Mouse (Mus musculus): ENCODE measurements around the gene Prrc2a. TPM values are rescaled to one million over a fixed set of nuclear protein-coding genes. Genes with fewer than 3 reads are reported as not detected.

Prrc2a gene
- polyA plus RNA-seq, 1 experiment from 2014 or later: 300 TPM

GRCm38 (mm10) chr17:35155451-35155850 lies 9.2 kb downstream of the Prrc2a start:
- TF ChIP-seq CTCF (IDR thresholded peaks at IDR 0.05): no peak
- ATAC-seq (no peak), DNase-seq (ENCODE audit: low read depth, low spot score) (no peak)
- POLR2A ChIA-PET: interaction anchor here (0.8 to 1.8 kb wide), 2 partner anchors 9 to 12 kb away, joined by 3 to 6 read pairs; no protein-coding TSS in a partner anchor
- CTCF ChIA-PET: interaction anchor here (0.8 to 1.7 kb wide), 4 partner anchors 11 to 19 kb away, joined by 3 to 6 read pairs (median 3); no protein-coding TSS in a partner anchor
- H3K27me3 ChIP-seq: no peaks in the 10 kb centered on the region
- in situ Hi-C loops (cut with MboI; ENCODE audit: low pct_unique_long_range_greater_than_20kb): no loop called here

DNA sequence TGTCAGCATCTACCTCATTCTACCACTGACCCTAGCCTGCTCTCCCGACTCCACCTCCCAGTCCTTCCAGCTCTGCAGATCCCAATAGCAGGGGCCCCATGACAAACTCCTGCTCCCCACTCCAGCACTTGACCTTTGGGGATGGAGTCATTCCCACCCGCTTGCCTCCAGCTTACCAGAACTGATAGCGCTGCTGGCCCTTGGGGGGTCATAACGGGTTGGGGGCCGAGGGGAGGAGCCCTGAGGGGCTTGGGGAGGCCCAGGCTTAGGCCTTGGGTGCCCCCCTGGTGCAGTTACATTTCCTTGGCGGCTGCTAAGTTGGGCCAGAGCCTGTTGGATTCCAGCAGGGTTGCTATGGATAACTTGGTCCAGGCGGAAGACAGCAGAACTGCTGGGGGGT lies 10.1 kb downstream of the Prrc2a start:
- ChIA-PET CTCF (no interaction called here), POLR2A (interaction anchor here (1.3 to 1.8 kb wide), 2 partner anchors 9 kb away, joined by 4 to 6 read pairs; no protein-coding TSS in a partner anchor)
- TF ChIP-seq CTCF (IDR thresholded peaks at IDR 0.05): no peak
- ATAC-seq: no peak
- in situ Hi-C loops (cut with MboI; ENCODE audit: low pct_unique_long_range_greater_than_20kb): no loop called here
- H3K27me3 ChIP-seq: no peaks in the 10 kb centered on the region
- DNase-seq (ENCODE audit: low read depth, low spot score): no peak

GRCm38 (mm10) chr17:35153931-35154330 lies 10.8 kb downstream of the Prrc2a start:
- ATAC-seq (no peak), DNase-seq (ENCODE audit: low read depth, low spot score) (no peak)
- no peaks in the 10 kb centered on the region for H3K27me3 ChIP-seq
- in situ Hi-C loops (cut with MboI; ENCODE audit: low pct_unique_long_range_greater_than_20kb): no loop called here
- no peak for TF ChIP-seq CTCF (IDR thresholded peaks at IDR 0.05)
- POLR2A ChIA-PET: interaction anchor here (1.3 kb wide), 1 partner anchor 9 kb away, joined by 4 read pairs; no protein-coding TSS in a partner anchor
- CTCF ChIA-PET: no interaction called here

DNA sequence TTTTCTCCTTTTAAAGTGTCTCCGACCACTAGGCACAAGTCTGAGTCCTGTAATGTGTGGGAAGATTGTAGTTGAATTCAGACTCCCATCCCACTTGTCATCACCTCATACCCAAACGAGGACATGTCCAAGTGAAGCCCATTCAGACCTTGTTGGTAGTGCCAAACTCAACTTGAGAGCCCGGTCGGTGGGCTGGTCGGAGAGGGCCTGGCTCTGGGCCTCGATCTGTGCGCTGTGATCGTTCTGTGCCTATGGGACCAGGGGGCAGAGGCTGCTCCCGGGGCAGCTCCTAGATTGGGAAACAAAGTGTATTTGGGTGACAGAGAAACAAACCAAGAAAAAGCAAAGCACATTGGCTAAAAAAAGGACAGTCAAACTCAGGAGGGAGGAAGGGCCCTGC lies 11.6 kb downstream of the Prrc2a start:
- ATAC-seq (no peak), DNase-seq (ENCODE audit: low read depth, low spot score) (no peak)
- H3K27me3 ChIP-seq: no peaks in the 10 kb centered on the region
- ChIA-PET CTCF (interaction anchor here (1.2 kb wide), 1 partner anchor 9 kb away, joined by 4 read pairs; no protein-coding TSS in a partner anchor), POLR2A (interaction anchor here (1.2 kb wide), 1 partner anchor 10 kb away, joined by 5 read pairs; no protein-coding TSS in a partner anchor)
- no peak for TF ChIP-seq CTCF (IDR thresholded peaks at IDR 0.05)
- in situ Hi-C loops (cut with MboI; ENCODE audit: low pct_unique_long_range_greater_than_20kb): no loop called here

DNA sequence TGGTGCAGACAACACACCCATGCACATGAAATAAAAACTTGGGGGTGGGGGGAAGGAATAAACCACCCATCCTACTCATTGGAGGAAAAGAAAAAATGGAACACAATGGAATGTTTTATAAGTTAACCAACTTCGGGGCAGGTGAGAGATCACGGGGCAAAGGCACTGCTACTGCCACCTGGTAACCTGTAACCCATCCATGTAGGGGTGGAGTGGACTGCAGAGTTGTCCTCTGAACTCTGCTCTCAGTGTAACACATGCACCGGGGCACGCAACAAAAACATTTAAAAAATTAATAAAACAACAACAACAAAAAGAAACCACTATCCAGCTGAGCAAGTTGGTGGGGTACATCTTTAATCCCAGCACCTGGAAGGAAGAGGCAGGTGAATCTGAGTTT lies 12.6 kb downstream of the Prrc2a start:
- CTCF ChIA-PET: interaction anchor here (1.2 kb wide), 1 partner anchor 10 kb away, joined by 4 read pairs; no protein-coding TSS in a partner anchor
- ATAC-seq (no peak), DNase-seq (ENCODE audit: low read depth, low spot score) (no peak)
- in situ Hi-C loops (cut with MboI; ENCODE audit: low pct_unique_long_range_greater_than_20kb): no loop called here
- POLR2A ChIA-PET: interaction anchor here (1.2 kb wide), 1 partner anchor 11 kb away, joined by 5 read pairs; no protein-coding TSS in a partner anchor
- TF ChIP-seq CTCF (IDR thresholded peaks at IDR 0.05): no peak
- H3K27me3 ChIP-seq: no peaks in the 10 kb centered on the region

- POLR2A ChIA-PET: interaction anchor here (0.7 to 3.7 kb wide), 6 partner anchors 9 to 216 kb away, joined by 5 to 17 read pairs (median 7); partner anchors contain the start of gene Prrc2a
- TF ChIP-seq CTCF (IDR thresholded peaks at IDR 0.05): no peak
- CTCF ChIA-PET: interaction anchor here (1.1 kb wide), 1 partner anchor 18 kb away, joined by 3 read pairs; no protein-coding TSS in a partner anchor
- no peak for DNase-seq (ENCODE audit: low read depth, low spot score)
- H3K27me3 ChIP-seq: no peaks in the 10 kb centered on the region
- no peak for ATAC-seq
- in situ Hi-C loops (cut with MboI; ENCODE audit: low pct_unique_long_range_greater_than_20kb): loop anchor here (25.0 kb wide), 1 partner anchor 511 kb away; the partner anchor contains the start of genes Atf6b, Fkbpl, Ppt2 and Prrt1
These were observed 16.6 kb downstream of the Prrc2a start for GRCm38 (mm10) chr17:35147922-35148639.

- ChIA-PET POLR2A (interaction anchor here (0.7 to 3.7 kb wide), 6 partner anchors 10 to 215 kb away, joined by 5 to 17 read pairs (median 7); partner anchors contain the start of gene Prrc2a), CTCF (interaction anchor here (0.7 to 1.1 kb wide), 2 partner anchors 12 to 18 kb away, joined by 3 read pairs; no protein-coding TSS in a partner anchor)
- no peak for ATAC-seq
- no peak for DNase-seq (ENCODE audit: low read depth, low spot score)
- no peak for TF ChIP-seq CTCF (IDR thresholded peaks at IDR 0.05)
- in situ Hi-C loops (cut with MboI; ENCODE audit: low pct_unique_long_range_greater_than_20kb): loop anchor here (25.0 kb wide), 1 partner anchor 510 kb away; the partner anchor contains the start of genes Atf6b, Fkbpl, Ppt2 and Prrt1
- H3K27me3 ChIP-seq: no peaks in the 10 kb centered on the region
These were observed 17.3 kb downstream of the Prrc2a start for GRCm38 (mm10) chr17:35147348-35147747.

DNA sequence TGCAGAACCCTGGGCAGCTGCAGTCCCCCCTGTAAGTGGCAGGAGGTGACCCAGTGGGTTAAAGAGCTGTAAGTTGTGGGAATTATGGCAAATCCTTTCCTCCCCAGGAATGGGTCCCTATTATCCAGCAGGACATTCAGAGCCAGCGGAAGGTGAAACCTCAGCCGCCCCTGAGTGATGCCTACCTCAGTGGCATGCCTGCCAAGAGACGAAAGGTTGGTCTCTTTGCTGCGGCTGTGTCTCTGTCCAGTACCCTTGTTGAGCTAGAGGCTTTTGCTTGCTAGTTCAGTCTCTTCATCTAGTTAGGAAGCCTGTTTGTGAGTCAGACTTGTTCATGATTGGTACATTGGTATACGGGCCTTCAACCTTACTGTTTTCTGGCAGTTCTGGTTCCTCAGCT lies 18.6 kb downstream of the Prrc2a start:
- no peak for DNase-seq (ENCODE audit: low read depth, low spot score)
- ATAC-seq: no peak
- in situ Hi-C loops (cut with MboI; ENCODE audit: low pct_unique_long_range_greater_than_20kb): loop anchor here (25.0 kb wide), 1 partner anchor 509 kb away; the partner anchor contains the start of genes Atf6b, Fkbpl, Ppt2 and Prrt1
- CTCF ChIA-PET: interaction anchor here (0.7 to 0.9 kb wide), 2 partner anchors 8 to 22 kb away, joined by 3 to 4 read pairs; no protein-coding TSS in a partner anchor
- POLR2A ChIA-PET: interaction anchor here (1.8 to 3.7 kb wide), 2 partner anchors 9 to 13 kb away, joined by 11 to 17 read pairs; no protein-coding TSS in a partner anchor
- TF ChIP-seq CTCF (IDR thresholded peaks at IDR 0.05): no peak
- H3K27me3 ChIP-seq: no peaks in the 10 kb centered on the region

DNA sequence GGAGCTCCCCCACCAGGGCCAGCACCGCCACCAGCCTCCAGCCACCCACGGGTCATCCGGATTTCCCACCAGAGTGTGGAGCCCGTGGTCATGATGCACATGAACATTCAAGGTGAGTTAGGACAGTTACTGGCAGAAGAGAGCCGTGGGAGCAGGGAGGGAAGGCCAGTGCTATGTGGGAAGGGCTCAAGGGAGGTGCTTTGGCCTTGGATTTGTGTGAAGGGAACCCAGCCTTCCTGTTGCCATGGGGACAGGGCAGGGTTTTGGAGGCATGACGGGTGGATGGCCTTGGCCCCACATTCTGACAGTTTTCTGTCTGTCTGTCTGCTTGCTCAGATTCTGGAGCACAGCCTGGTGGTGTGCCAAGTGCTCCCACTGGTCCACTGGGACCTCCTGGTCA lies 22.7 kb downstream of the Prrc2a start:
- ChIA-PET POLR2A (no interaction called here), CTCF (interaction anchor here (1.7 kb wide), 1 partner anchor 14 kb away, joined by 6 read pairs; no protein-coding TSS in a partner anchor)
- no peak for TF ChIP-seq CTCF (IDR thresholded peaks at IDR 0.05)
- in situ Hi-C loops (cut with MboI; ENCODE audit: low pct_unique_long_range_greater_than_20kb): loop anchor here (25.0 kb wide), 1 partner anchor 505 kb away; the partner anchor contains the start of genes Atf6b, Fkbpl, Ppt2 and Prrt1
- no peak for DNase-seq (ENCODE audit: low read depth, low spot score)
- no peaks in the 10 kb centered on the region for H3K27me3 ChIP-seq
- ATAC-seq: no peak

GRCm38 (mm10) chr17:35140490-35140996 lies 24.2 kb downstream of the Prrc2a start:
- in situ Hi-C loops (cut with MboI; ENCODE audit: low pct_unique_long_range_greater_than_20kb): loop anchor here (25.0 kb wide), 1 partner anchor 503 kb away; the partner anchor contains the start of genes Atf6b, Fkbpl, Ppt2 and Prrt1
- CTCF ChIA-PET: no interaction called here
- no peak for ATAC-seq
- no peak for DNase-seq (ENCODE audit: low read depth, low spot score)
- POLR2A ChIA-PET: no interaction called here
- TF ChIP-seq CTCF (IDR thresholded peaks at IDR 0.05): no peak
- H3K27me3 ChIP-seq: no peaks in the 10 kb centered on the region
